Mouse (Mus musculus) embryonic facial prominence, embryonic 14.5 days (tissue): ENCODE results near the gene Kpna7. TPM values are rescaled to one million over a fixed set of nuclear protein-coding genes. Genes with fewer than 3 reads are reported as not detected.
"Not testable (repeated sequence)": the region's sequence is repeated elsewhere in the genome, so short reads cannot be mapped to it uniquely, and the experiment has no call there.

Experiments
- ATAC-seq: fragments of 200-750 bp; cut with Nextera tagmentation; 2 replicates; pipeline ENCODE4 v1.8.0; 2017; ENCODE audit warnings: low read depth, moderate number of reproducible peaks, moderate TSS enrichment
- DNase-seq: peaks from one replicate; pipeline ENCODE4 v3.0.0-alpha.2; 2015; ENCODE audit warnings: low spot score
- H3K27ac ChIP-seq: fragments of 300-500 bp; sonication (generic); replicated peaks from 2 replicates; pipeline ENCODE4 v1.5.1; 2014; ENCODE audit warnings: low read depth, mild to moderate bottlenecking, low read length, moderate library complexity
- H3K27me3 ChIP-seq: fragments of 300-500 bp; sonication (generic); replicated peaks from 2 replicates; pipeline ENCODE4 v1.6.1; 2014; ENCODE audit warnings: low read length; ENCODE audit not compliant: control insufficient read depth, insufficient read depth
- H3K36me3 ChIP-seq: fragments of 300-500 bp; sonication (generic); 2 replicates; pipeline ENCODE4 v1.6.1; 2014; ENCODE audit warnings: low read length, mixed read lengths; ENCODE audit not compliant: control insufficient read depth, insufficient read depth
- H3K4me1 ChIP-seq: fragments of 300-500 bp; sonication (generic); 2 replicates; pipeline ENCODE4 v1.6.1; 2014; ENCODE audit warnings: antibody characterized with exemption, low read length; ENCODE audit not compliant: control insufficient read depth, insufficient read depth
- H3K4me2 ChIP-seq: fragments of 300-500 bp; sonication (generic); 2 replicates; pipeline ENCODE4 v1.6.1; 2014; ENCODE audit warnings: low read depth, mild to moderate bottlenecking, low read length, moderate library complexity, mixed read lengths
- H3K4me3 ChIP-seq: fragments of 300-500 bp; sonication (generic); 2 replicates; pipeline ENCODE4 v1.5.1; 2014; ENCODE audit warnings: low read depth, mild to moderate bottlenecking, low read length
- H3K9ac ChIP-seq: fragments of 300-500 bp; sonication (generic); 2 replicates; pipeline ENCODE4 v1.6.1; 2014; ENCODE audit warnings: low read depth, mild to moderate bottlenecking, low read length, moderate library complexity, mixed read lengths
- H3K9me3 ChIP-seq: fragments of 300-500 bp; sonication (generic); 2 replicates; pipeline ENCODE4 v1.6.1; 2016; ENCODE audit warnings: low read length; ENCODE audit not compliant: control insufficient read depth
- WGBS: fragments of 180-500 bp; shearing (Covaris S2); extraction: QIAGEN DNeasy Blood & Tissue Kit; methylation state at CpG from one replicate; pipeline ENCODE4 v1.1.7; 2014; 5-methylcytosine and 5-hydroxymethylcytosine counted together
- polyA plus RNA-seq: library from polyadenylated mRNA; unstranded; fragments of >200 nt; fragmentation: Nextera tagmentation; extraction: Ambion mirVana; gene quantifications from 2 replicates; pipeline ENCODE4 v1.2.1, GENCODE M21; 2014

The Kpna7 gene
- polyA plus RNA-seq, 1 experiment from 2014 or later = not detected

DNA sequence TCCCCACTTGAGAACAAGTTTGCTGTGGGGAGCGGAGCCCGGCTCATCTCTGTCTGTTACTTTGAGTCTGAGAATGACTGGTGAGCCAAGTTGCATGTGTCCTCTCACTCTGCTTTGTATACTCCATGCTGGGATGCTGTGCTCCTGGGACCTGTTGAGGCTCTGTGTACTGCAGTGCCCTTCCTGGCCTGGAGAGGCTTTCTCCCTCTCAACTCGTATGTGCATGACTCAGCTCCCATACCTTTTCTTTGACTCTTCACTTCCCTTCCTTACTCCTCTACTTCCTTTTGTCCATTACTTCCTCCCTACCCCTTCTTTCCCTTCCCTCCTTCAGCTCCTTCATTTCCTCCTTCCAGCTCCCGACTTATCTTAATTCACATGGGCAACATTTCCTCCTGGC lies 12.4 kb upstream of the Kpna7 start:
- Histone ChIP-seq H3K9ac (no peak overlapping the region), H3K4me1 (no peaks in the 10 kb centered on the region), H3K4me3 (no peak overlapping the region), H3K36me3 (peaks cover 98% of the 10 kb centered on the region), H3K4me2 (no peak overlapping the region), H3K27me3 (no peaks in the 10 kb centered on the region), H3K27ac (no peak overlapping the region), H3K9me3 (no peaks in the 10 kb centered on the region)
- DNase-seq (no peak), ATAC-seq (no peak)
- 87% methylated on average over 4 of the region's 4 CpGs for WGBS

GRCm38 (mm10) chr5:145089878-145090277 lies 6.0 kb upstream of the Kpna7 start:
- H3K4me2 ChIP-seq = no peak overlapping the region
- no peak for ATAC-seq
- 85% methylated on average over 3 of the region's 3 CpGs for WGBS
- no peak overlapping the region for H3K9ac ChIP-seq
- H3K9me3 ChIP-seq = no peaks in the 10 kb centered on the region
- H3K36me3 ChIP-seq = peaks cover 48% of the 10 kb centered on the region
- no peak overlapping the region for H3K4me3 ChIP-seq
- DNase-seq = no peak
- peaks cover 2% of the 10 kb centered on the region; the same call in 1 of the 2 replicates for H3K4me1 ChIP-seq
- H3K27me3 ChIP-seq = no peaks in the 10 kb centered on the region
- H3K27ac ChIP-seq = no peak overlapping the region

DNA sequence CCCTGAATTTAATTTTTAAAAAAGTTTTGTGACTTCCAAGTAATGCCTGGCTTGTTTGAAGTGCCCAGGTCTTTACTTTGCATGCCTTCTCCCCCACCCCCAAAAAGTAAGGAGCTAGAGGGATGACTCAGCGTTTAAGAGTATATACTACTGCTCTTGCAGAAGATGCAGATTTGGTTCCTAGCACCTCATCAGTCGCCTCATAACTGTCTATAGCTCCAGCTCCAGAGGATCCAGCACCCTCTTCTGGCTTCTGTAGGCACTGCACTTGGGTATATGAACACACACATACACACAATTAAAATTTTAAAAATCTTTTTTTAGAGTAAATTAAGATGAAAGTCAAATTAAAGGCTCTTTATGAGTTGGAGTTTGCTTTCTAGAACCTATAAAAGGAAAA lies 4.4 kb upstream of the Kpna7 start:
- DNase-seq (no peak), ATAC-seq (no peak)
- WGBS = 95% methylated on average over 2 of the region's 2 CpGs
- H3K36me3 ChIP-seq = peaks cover 32% of the 10 kb centered on the region
- no peak overlapping the region for H3K9ac ChIP-seq
- H3K27me3 ChIP-seq = no peaks in the 10 kb centered on the region
- peaks cover 6% of the 10 kb centered on the region; the same call in 1 of the 2 replicates for H3K4me1 ChIP-seq
- H3K9me3 ChIP-seq = no peaks in the 10 kb centered on the region
- no peak overlapping the region for H3K4me2 ChIP-seq
- H3K27ac ChIP-seq = no peak overlapping the region
- no peak overlapping the region for H3K4me3 ChIP-seq

DNA sequence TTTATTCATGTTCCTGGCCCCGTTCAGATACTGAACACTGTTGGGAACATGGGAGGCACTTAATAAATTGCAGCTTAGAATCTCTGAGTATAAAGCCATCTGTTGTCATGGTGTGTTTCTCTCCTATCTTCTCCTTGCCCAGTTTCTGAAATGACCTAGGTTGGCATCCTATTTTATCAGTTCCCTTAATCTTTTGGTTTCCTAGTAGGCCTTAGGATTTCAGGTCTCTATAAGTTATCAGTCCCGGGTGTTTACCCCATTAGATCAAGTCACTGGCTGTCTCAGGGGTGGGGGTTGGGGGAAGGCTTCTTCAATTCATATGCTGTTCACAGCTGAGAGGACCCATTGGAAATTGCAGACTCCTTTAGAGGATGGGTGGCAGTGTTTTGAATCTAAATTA lies 992 bp upstream of the Kpna7 start:
- Histone ChIP-seq H3K9me3 (no peaks in the 10 kb centered on the region), H3K9ac (peak overlapping the region; percentile 96), H3K4me1 (peaks cover 6% of the 10 kb centered on the region; the same call in 1 of the 2 replicates), H3K36me3 (peaks cover 10% of the 10 kb centered on the region; the same call in 1 of the 2 replicates), H3K27ac (no peak overlapping the region), H3K4me2 (peak overlapping the region; percentile 83), H3K27me3 (no peaks in the 10 kb centered on the region), H3K4me3 (peak overlapping the region; percentile 92)
- no peak for ATAC-seq
- 74% methylated on average over 2 of the region's 2 CpGs for WGBS
- no peak for DNase-seq

GRCm38 (mm10) chr5:145083201-145083600 lies 629 bp downstream of the Kpna7 start:
- H3K9me3 ChIP-seq, H3K27me3 ChIP-seq, DNase-seq, H3K4me1 ChIP-seq, H3K36me3 ChIP-seq: not testable (repeated sequence)
- H3K27ac ChIP-seq = peak overlapping the region; percentile 72
- peak overlapping the region; percentile 92 for H3K4me3 ChIP-seq
- peak overlapping the region; percentile 83 for H3K4me2 ChIP-seq
- ATAC-seq = peak; percentile 16; the same call in 1 of the 2 replicates
- peak overlapping the region; percentile 96 for H3K9ac ChIP-seq
- 47% methylated on average over 6 of the region's 6 CpGs for WGBS

DNA sequence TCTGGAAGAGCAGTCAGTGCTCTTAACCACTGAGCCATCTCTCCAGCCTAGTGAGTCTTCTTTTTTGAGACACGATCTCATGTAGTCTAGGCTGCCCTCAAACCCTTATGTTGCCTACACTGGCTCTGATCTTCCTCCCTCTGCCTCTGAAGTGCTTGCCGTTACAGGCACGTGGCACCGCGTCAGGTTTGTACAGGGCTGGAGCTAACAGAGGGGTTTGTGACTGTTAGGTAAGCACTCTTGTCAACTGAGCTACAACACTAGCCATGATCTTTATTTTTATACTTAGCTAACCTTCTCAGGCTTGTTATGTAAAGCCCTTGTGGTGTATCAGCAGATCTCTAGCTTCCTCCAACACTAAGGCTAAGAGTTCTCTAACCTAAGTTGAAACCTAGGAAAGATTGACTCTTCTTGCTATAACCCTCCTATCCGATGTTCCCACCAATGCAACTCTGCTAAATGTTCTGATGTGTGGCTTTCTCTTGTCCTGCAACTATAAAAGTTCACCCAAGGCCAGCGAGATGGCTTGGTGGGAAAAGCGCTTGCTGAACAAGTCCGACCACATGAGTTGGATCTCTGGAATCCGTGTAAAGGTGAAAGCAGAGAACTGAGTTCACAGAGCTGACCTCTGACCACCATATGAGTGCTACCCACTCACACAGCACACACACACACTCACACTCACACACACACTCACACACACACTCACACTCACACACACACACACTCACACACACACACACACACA lies 1.8 kb downstream of the Kpna7 start:
- no peaks in the 10 kb centered on the region for H3K9me3 ChIP-seq
- no peaks in the 10 kb centered on the region for H3K36me3 ChIP-seq
- no peak overlapping the region for H3K9ac ChIP-seq
- DNase-seq = no peak
- WGBS = 89% methylated on average over 10 of the region's 10 CpGs
- no peaks in the 10 kb centered on the region for H3K27me3 ChIP-seq
- peaks cover 6% of the 10 kb centered on the region; the same call in 1 of the 2 replicates for H3K4me1 ChIP-seq
- H3K27ac ChIP-seq = no peak overlapping the region
- H3K4me2 ChIP-seq = no peak overlapping the region
- ATAC-seq = no peak
- no peak overlapping the region for H3K4me3 ChIP-seq

GRCm38 (mm10) chr5:145075081-145075480 lies 8.7 kb downstream of the Kpna7 start:
- WGBS = 61% methylated on average over 3 of the region's 3 CpGs
- DNase-seq (no peak), ATAC-seq (no peak)
- no peaks in the 10 kb centered on the region for H3K9me3 ChIP-seq
- H3K4me1 ChIP-seq = no peaks in the 10 kb centered on the region
- no peak overlapping the region for H3K4me2 ChIP-seq
- H3K36me3 ChIP-seq = no peaks in the 10 kb centered on the region
- no peaks in the 10 kb centered on the region for H3K27me3 ChIP-seq
- no peak overlapping the region for H3K9ac ChIP-seq
- no peak overlapping the region for H3K27ac ChIP-seq
- no peak overlapping the region for H3K4me3 ChIP-seq

- no peak overlapping the region for H3K9ac ChIP-seq
- H3K4me1 ChIP-seq = no peaks in the 10 kb centered on the region
- H3K4me3 ChIP-seq = no peak overlapping the region
- H3K27me3 ChIP-seq = no peaks in the 10 kb centered on the region
- no peak overlapping the region for H3K27ac ChIP-seq
- H3K9me3 ChIP-seq = no peaks in the 10 kb centered on the region
- 35% methylated on average over 6 of the region's 6 CpGs for WGBS
- DNase-seq (peak; percentile 12), ATAC-seq (no peak)
- H3K4me2 ChIP-seq = no peak overlapping the region
- no peaks in the 10 kb centered on the region for H3K36me3 ChIP-seq
These were observed 12.5 kb downstream of the Kpna7 start for GRCm38 (mm10) chr5:145071342-145071741.

GRCm38 (mm10) chr5:145069707-145070106 lies 14.1 kb downstream of the Kpna7 start:
- no peaks in the 10 kb centered on the region for H3K36me3 ChIP-seq
- WGBS = 1% methylated on average over 5 of the region's 5 CpGs
- no peaks in the 10 kb centered on the region for H3K4me1 ChIP-seq
- H3K27ac ChIP-seq = no peak overlapping the region
- ATAC-seq (peak; percentile 77; the same call in 1 of the 2 replicates), DNase-seq (peak; percentile 83)
- H3K27me3 ChIP-seq = no peaks in the 10 kb centered on the region
- H3K9me3 ChIP-seq = no peaks in the 10 kb centered on the region
- H3K9ac ChIP-seq = no peak overlapping the region
- no peak overlapping the region for H3K4me2 ChIP-seq
- H3K4me3 ChIP-seq = no peak overlapping the region
